Mouse (Mus musculus) cerebellum, adult 2 months (tissue): ENCODE results near the gene Epm2aip1. TPM values are rescaled to one million over a fixed set of nuclear protein-coding genes. Genes with fewer than 3 reads are reported as not detected.
A peak's percentile ranks its signal among the peaks of the same experiment; 100 is the strongest.

Experiments
- DNase-seq, 2 experiments: peaks; one replicate each; pipeline ENCODE4 v3.0.0; 2021
- H3K27ac ChIP-seq: fragments of 200-500 bp; 2 replicates; pipeline ENCODE4 v1.5.1; 2012; ENCODE audit warnings: low read length, control low read depth, inconsistent platforms; ENCODE audit not compliant: insufficient read depth
- H3K27me3 ChIP-seq: fragments of 200-500 bp; 2 replicates; pipeline ENCODE4 v1.6.1; 2012; ENCODE audit warnings: inconsistent platforms, mild to moderate bottlenecking, low read length, moderate library complexity; ENCODE audit not compliant: control insufficient read depth, insufficient read depth
- H3K4me1 ChIP-seq: fragments of 200-500 bp; 2 replicates; pipeline ENCODE4 v1.6.1; 2011; ENCODE audit warnings: low read length; ENCODE audit not compliant: control insufficient read depth, insufficient read depth
- H3K4me3 ChIP-seq: fragments of 200-500 bp; replicated peaks from 2 replicates; pipeline ENCODE3; 2011; ENCODE audit warnings: mild to moderate bottlenecking, low read depth, low read length, control low read depth; ENCODE audit not compliant: insufficient read depth
- CTCF ChIP-seq: fragments of 200-500 bp; IDR thresholded peaks from 2 replicates; pipeline ENCODE4 v1.5.1; 2011; ENCODE audit warnings: low read depth, mild to moderate bottlenecking, control low read depth, low read length, moderate library complexity, borderline replicate concordance; ENCODE audit not compliant: insufficient read depth
- POLR2A ChIP-seq: fragments of 200-500 bp; IDR thresholded peaks from 2 replicates; pipeline ENCODE4 v1.6.1; 2011; ENCODE audit warnings: low read length, control low read depth, borderline replicate concordance; ENCODE audit not compliant: insufficient read depth
- WGBS: fragments of 180-500 bp; shearing (Covaris S2); methylation state at CpG from one replicate; pipeline ENCODE4 v1.1.7; 2018; 5-methylcytosine and 5-hydroxymethylcytosine counted together
- polyA plus RNA-seq: library from polyadenylated mRNA; depleted of rRNA; stranded (reverse); fragments of >200 nt; gene quantifications from 2 replicates; pipeline ENCODE4 v1.2.3, GENCODE M21; 2012; rRNA removed

Gene Epm2aip1
- 52.8 and 55.6 TPM in 2 replicates for polyA plus RNA-seq

GRCm38 (mm10) chr9:111271434-111272160, at the start of gene Epm2aip1, which contains the start of gene Mlh1:
Epm2aip1 (plus strand) TSS chr9:111271929.
Mlh1 (minus strand) TSS chr9:111271791.
- H3K4me3 ChIP-seq = peak within 1 kb of the TSS; percentile 95
- under 1% methylated on average over 64 of the region's 64 CpGs for WGBS
- DNase-seq = peak; percentile 99 to 100
- peak within 1 kb of the TSS; percentile 88 for H3K27ac ChIP-seq
- H3K27me3 ChIP-seq = no peaks in the 10 kb centered on the region
- no peak for TF ChIP-seq CTCF
- peak; percentile 81 for TF ChIP-seq POLR2A
- H3K4me1 ChIP-seq = peaks cover 9% of the 10 kb centered on the region; the same call in 1 of the 2 replicates

GRCm38 (mm10) chr9:111223406-111223805, 48.3 kb upstream of the Epm2aip1 start:
- H3K4me1 ChIP-seq = no peaks in the 10 kb centered on the region
- H3K27me3 ChIP-seq = no peaks in the 10 kb centered on the region
- WGBS = 97% methylated on average over 5 of the region's 5 CpGs
- H3K27ac ChIP-seq = no peak overlapping the region
- TF ChIP-seq CTCF (no peak), POLR2A (no peak)
- no peak for DNase-seq
- H3K4me3 ChIP-seq = no peak overlapping the region

- Histone ChIP-seq H3K4me3 (no peak overlapping the region), H3K27ac (no peak overlapping the region), H3K4me1 (no peaks in the 10 kb centered on the region), H3K27me3 (no peaks in the 10 kb centered on the region)
- no peak for TF ChIP-seq CTCF
- no peak for TF ChIP-seq POLR2A
- no peak for DNase-seq
- 86% methylated on average over 5 of the region's 5 CpGs for WGBS
These were observed 43.3 kb upstream of the Epm2aip1 start for GRCm38 (mm10) chr9:111228446-111228845.

- TF ChIP-seq POLR2A = no peak
- 90% methylated on average over 9 of the region's 9 CpGs for WGBS
- no peaks in the 10 kb centered on the region for H3K4me1 ChIP-seq
These were observed 37.0 kb upstream of the Epm2aip1 start for GRCm38 (mm10) chr9:111234701-111235100.

GRCm38 (mm10) chr9:111237726-111238125, 34.0 kb upstream of the Epm2aip1 start:
- H3K27me3 ChIP-seq = no peaks in the 10 kb centered on the region
- H3K4me3 ChIP-seq = no peak overlapping the region

More at GRCm38 (mm10) chr9:111234701-111235100, 37.0 kb upstream of the Epm2aip1 start:
- no peak for DNase-seq
- no peaks in the 10 kb centered on the region for H3K27me3 ChIP-seq
- H3K4me3 ChIP-seq = no peak overlapping the region
- no peak overlapping the region for H3K27ac ChIP-seq

GRCm38 (mm10) chr9:111239821-111240220, 31.9 kb upstream of the Epm2aip1 start:
- Histone ChIP-seq H3K27ac (no peak overlapping the region), H3K4me3 (no peak overlapping the region), H3K4me1 (no peaks in the 10 kb centered on the region), H3K27me3 (no peaks in the 10 kb centered on the region)
- 92% methylated on average over 4 of the region's 4 CpGs for WGBS
- DNase-seq = no peak
- no peak for TF ChIP-seq CTCF
- no peak for TF ChIP-seq POLR2A

More at GRCm38 (mm10) chr9:111237726-111238125, 34.0 kb upstream of the Epm2aip1 start:
- Histone ChIP-seq H3K27ac (no peak overlapping the region), H3K4me1 (no peaks in the 10 kb centered on the region)
- no peak for TF ChIP-seq POLR2A
- no peak for TF ChIP-seq CTCF
- no peak for DNase-seq

GRCm38 (mm10) chr9:111243384-111243783, 28.3 kb upstream of the Epm2aip1 start:
- TF ChIP-seq POLR2A (no peak), CTCF (no peak)
- WGBS = 74% methylated on average over 6 of the region's 6 CpGs
- H3K4me3 ChIP-seq = no peak overlapping the region
- no peak overlapping the region for H3K27ac ChIP-seq
- no peak for DNase-seq
- H3K4me1 ChIP-seq = no peaks in the 10 kb centered on the region
- H3K27me3 ChIP-seq = no peaks in the 10 kb centered on the region

GRCm38 (mm10) chr9:111245546-111245945, 26.2 kb upstream of the Epm2aip1 start:
- Histone ChIP-seq H3K4me3 (no peak overlapping the region), H3K27ac (no peak overlapping the region), H3K4me1 (no peaks in the 10 kb centered on the region), H3K27me3 (no peaks in the 10 kb centered on the region)
- TF ChIP-seq CTCF = no peak
- DNase-seq = no peak
- WGBS = 58% methylated on average over 6 of the region's 6 CpGs
